Mouse (Mus musculus) brain, embryonic 14.5 days (tissue): Measurements from ENCODE around the gene Vars2. TPM values are rescaled to one million over a fixed set of nuclear protein-coding genes. Genes with fewer than 3 reads are reported as not detected.

Source experiments
- DNase-seq: peaks from one replicate; pipeline ENCODE4 v3.0.0-alpha.2; 2011; ENCODE audit warnings: low read depth
- CTCF ChIP-seq: fragments of 200-500 bp; IDR thresholded peaks from 2 replicates; pipeline ENCODE4 v1.5.1; 2012; ENCODE audit warnings: inconsistent platforms, mild to moderate bottlenecking, moderate library complexity, borderline replicate concordance; ENCODE audit not compliant: insufficient read depth, insufficient read length; ENCODE audit errors: extremely low read depth
- POLR2A ChIP-seq: fragments of 200-500 bp; IDR thresholded peaks from 2 replicates; pipeline ENCODE4 v1.6.1; 2012; ENCODE audit warnings: mild to moderate bottlenecking, inconsistent platforms, borderline replicate concordance; ENCODE audit not compliant: poor library complexity, insufficient read depth, insufficient read length, severe bottlenecking; ENCODE audit errors: extremely low read depth
- polyA plus RNA-seq: library from polyadenylated mRNA; depleted of rRNA; stranded (reverse); fragments of >200 nt; gene quantifications from 2 replicates; pipeline ENCODE4 v1.2.3, GENCODE M21; 2012; rRNA removed

The Vars2 gene
- polyA plus RNA-seq, 1 experiment = 36.8 TPM

DNA sequence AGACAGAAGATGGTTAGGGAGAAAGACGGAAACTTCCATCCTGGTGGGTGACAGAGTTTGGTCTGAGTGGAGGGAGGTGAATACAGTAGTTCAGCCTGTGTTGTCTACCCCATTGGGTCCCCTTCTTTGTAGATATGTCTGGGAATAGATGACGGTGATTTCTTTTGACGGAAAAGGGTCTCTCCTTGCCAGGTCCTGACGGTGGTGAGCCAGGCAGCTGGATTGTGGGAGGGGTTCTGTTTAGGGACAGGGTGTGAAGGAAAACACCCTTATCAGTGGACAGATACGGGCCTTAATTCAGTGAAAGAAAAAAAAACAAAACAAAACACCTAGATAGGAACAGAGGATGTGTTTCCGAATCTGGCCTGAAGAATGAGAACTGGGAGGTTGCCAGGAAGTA, 28.0 kb downstream of the Vars2 start:
- no peak for TF ChIP-seq POLR2A
- no peak for TF ChIP-seq CTCF
- no peak for DNase-seq

DNA sequence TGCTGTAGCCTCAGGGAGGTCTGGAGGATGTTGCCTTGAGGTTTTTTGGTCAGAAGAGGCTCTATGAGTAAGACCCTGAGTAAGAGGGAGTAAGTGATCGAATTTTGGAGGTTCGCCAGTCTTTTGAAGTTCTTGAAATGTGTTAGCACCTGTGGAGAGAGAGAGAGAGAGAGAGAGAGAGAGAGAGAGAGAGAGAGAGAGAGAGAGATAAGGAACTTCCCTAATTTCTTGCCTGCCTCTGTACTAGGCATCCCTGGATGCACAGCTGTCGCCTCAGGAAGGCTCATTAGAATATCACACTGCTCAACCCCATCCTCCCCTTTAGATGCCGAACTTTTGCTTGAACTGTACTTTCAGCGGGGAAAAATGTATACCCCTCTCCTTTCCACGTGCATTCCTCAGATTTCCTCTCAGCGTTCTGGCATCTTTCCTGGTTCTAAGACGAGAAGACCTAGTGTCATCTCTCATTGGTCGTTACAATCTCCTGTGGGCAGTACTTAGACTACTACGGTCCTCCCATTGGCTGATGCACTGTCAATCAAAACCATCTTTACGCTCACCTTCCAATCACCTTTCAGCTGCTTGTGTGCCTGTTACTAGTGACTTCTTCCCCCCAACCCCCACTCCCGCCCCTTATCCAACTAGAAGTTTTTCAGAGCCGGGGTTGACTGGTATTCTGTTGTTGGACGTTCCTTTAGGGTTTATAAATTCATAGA, 28.8 kb downstream of the Vars2 start:
- TF ChIP-seq POLR2A = no peak
- TF ChIP-seq CTCF = no peak
- DNase-seq = peak; percentile 90

DNA sequence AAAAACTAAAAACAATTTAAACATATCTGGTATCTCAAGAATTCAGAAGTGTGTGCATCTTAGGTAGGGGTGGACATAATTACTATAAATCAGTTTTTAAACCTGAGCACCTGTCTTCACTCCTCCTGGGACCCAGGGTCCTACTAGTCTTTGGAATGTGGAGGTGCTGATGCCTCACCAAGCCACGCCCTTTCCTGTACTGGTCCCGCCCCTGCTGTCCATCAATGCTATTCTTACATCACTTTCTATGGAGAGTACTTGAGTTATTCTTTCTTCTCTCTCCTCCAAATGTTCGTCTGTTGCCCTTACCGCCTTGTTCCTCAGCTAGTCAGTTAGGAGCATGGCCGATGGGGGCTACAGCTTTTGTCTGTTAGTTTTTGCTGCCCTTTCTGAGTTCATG, 31.0 kb downstream of the Vars2 start:
- DNase-seq = peak; percentile 41
- TF ChIP-seq CTCF = no peak
- no peak for TF ChIP-seq POLR2A

GRCm38 (mm10) chr17:35635699-35636111, 31.7 kb downstream of the Vars2 start:
- peak; percentile 89 for TF ChIP-seq CTCF
- TF ChIP-seq POLR2A = no peak
- peak; percentile 90 for DNase-seq

- TF ChIP-seq POLR2A (no peak), CTCF (peak; percentile 35; the same call in 1 of the 2 replicates)
- DNase-seq = peak; percentile 4
These were observed 32.2 kb downstream of the Vars2 start for GRCm38 (mm10) chr17:35635202-35635601.

DNA sequence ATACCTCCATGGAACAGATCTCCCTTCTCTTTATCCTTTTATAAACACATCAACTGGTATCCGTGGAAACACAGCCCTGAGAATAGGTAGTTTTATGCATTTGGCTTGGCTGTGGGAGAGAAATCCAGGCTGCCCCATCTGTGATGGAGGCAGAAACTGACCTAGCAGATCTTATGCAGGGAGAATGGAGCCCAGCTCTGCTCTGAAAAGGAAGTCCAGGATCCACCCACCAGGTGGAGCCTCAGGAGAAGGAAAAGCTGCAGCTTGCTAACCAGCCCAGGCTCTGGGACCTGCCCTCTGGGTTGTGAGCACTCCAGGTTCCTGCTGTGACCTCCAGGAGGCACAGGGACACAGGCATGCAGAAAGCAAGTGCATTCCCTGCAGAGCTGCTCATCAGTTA, 33.4 kb downstream of the Vars2 start:
- peak; percentile 51 for TF ChIP-seq CTCF
- TF ChIP-seq POLR2A = no peak
- peak; percentile 54 for DNase-seq

- no peak for DNase-seq
- no peak for TF ChIP-seq CTCF
- TF ChIP-seq POLR2A = no peak
These were observed 40.9 kb downstream of the Vars2 start, which contains the start of gene Gm9573 for GRCm38 (mm10) chr17:35626537-35626936. TSS of gene Gm9573 (minus strand) at chr17:35626637.

GRCm38 (mm10) chr17:35617127-35617526, 50.3 kb downstream of the Vars2 start:
- DNase-seq = no peak
- TF ChIP-seq POLR2A (no peak), CTCF (no peak)

Other genes with a start within 250 kb of the Vars2 start
- 0.57 and 0.58 TPM in 2 replicates for gene H2-Q6, start 242.7 kb downstream of the Vars2 start, polyA plus RNA-seq
- gene H2-Q7, start 228.4 kb downstream of the Vars2 start, polyA plus RNA-seq = 3.6 and 4.3 TPM in 2 replicates
- 0.11 and 0.26 TPM in 2 replicates for gene H2-Q10, start 197.5 kb downstream of the Vars2 start, polyA plus RNA-seq
- gene Pou5f1, start 161.6 kb downstream of the Vars2 start, polyA plus RNA-seq = 0.06 TPM in 1 of 2 replicates, not detected in the other
- gene Tcf19, start 150.8 kb downstream of the Vars2 start, polyA plus RNA-seq = 17.4 and 33.8 TPM in 2 replicates
- 11.5 and 18.4 TPM in 2 replicates for gene Cchcr1, start 150.5 kb downstream of the Vars2 start, polyA plus RNA-seq
- gene Psors1c2, start 134.4 kb downstream of the Vars2 start, polyA plus RNA-seq = 0.98 and 1.2 TPM in 2 replicates
- gene Cdsn, start 115.5 kb downstream of the Vars2 start, polyA plus RNA-seq = 0.06 and 0.18 TPM in 2 replicates
- gene 2300002M23Rik, start 100.1 kb downstream of the Vars2 start, polyA plus RNA-seq = 0.06 TPM in 1 of 2 replicates, not detected in the other
- gene Sfta2, start 66.0 kb downstream of the Vars2 start, polyA plus RNA-seq = 0.29 TPM in 1 of 2 replicates, not detected in the other
- gene Gm9573, start 41.0 kb downstream of the Vars2 start, polyA plus RNA-seq = not detected in 2 replicates
- gene Mucl3, start 23.9 kb downstream of the Vars2 start, polyA plus RNA-seq = 0.05 and 0.11 TPM in 2 replicates
- gene Gtf2h4, start 6.1 kb upstream of the Vars2 start, polyA plus RNA-seq = 28.8 and 40.8 TPM in 2 replicates
- 99.6 and 112 TPM in 2 replicates for gene Ddr1, start 37.0 kb upstream of the Vars2 start, polyA plus RNA-seq
- gene Ier3, start 154.1 kb upstream of the Vars2 start, polyA plus RNA-seq = 4.8 and 5.1 TPM in 2 replicates
- 87.1 and 101 TPM in 2 replicates for gene Flot1, start 155.6 kb upstream of the Vars2 start, polyA plus RNA-seq
- 3,347 and 3,555 TPM in 2 replicates for gene Tubb5, start 170.7 kb upstream of the Vars2 start, polyA plus RNA-seq
- 18.8 and 23.7 TPM in 2 replicates for gene Mdc1, start 173.9 kb upstream of the Vars2 start, polyA plus RNA-seq
- gene Nrm, start 193.7 kb upstream of the Vars2 start, polyA plus RNA-seq = 26.9 and 38.3 TPM in 2 replicates
- gene Ppp1r18, start 198.0 kb upstream of the Vars2 start, polyA plus RNA-seq = 46.9 and 48.9 TPM in 2 replicates
- gene Dhx16, start 212.2 kb upstream of the Vars2 start, polyA plus RNA-seq = 66.0 and 71.9 TPM in 2 replicates
- 83.5 and 92.4 TPM in 2 replicates for gene 2310061I04Rik, start 229.8 kb upstream of the Vars2 start, polyA plus RNA-seq
- 638 and 656 TPM in 2 replicates for gene Atat1, start 242.5 kb upstream of the Vars2 start, polyA plus RNA-seq
- 43.9 and 51.4 TPM in 2 replicates for gene Mrps18b, start 248.8 kb upstream of the Vars2 start, polyA plus RNA-seq
- 52.8 and 60.8 TPM in 2 replicates for gene Ppp1r10, start 248.8 kb upstream of the Vars2 start, polyA plus RNA-seq